Mouse (Mus musculus) liver, embryonic 14.5 days (tissue): Measurements from ENCODE around the gene Vasp.

ENCODE experiments used
- CTCF ChIP-seq: IDR thresholded peaks from 2 replicates; pipeline ENCODE4 v1.5.1; 2016; ENCODE audit warnings: antibody characterized with exemption, low read depth, control low read depth
- EP300 ChIP-seq: IDR thresholded peaks from 2 replicates; pipeline ENCODE4 v1.6.1; 2016; ENCODE audit warnings: antibody characterized with exemption, low read depth

DNA sequence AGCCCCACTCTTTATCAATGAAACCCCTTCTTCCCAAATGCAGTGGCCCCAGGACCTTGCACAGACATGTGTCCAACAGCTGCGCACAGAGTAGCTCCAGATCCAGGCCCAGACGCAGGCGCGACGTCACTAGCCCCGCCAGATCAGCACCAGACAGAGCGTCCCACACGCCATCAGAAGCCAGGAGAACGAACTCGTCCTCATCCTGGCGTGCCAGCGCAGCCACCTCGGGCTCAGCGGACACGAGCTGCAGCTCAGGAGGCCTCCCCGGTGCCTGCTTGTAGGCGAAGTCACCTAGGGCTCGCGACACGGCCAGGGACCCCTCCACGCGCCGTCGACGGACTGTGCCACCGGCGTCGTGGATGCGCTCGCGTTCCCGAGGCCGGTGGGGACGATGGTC, 7.4 kb upstream of the Vasp start:
- TF ChIP-seq EP300: no peak
- no peak for TF ChIP-seq CTCF
